Mouse (Mus musculus): ENCODE results near the gene Fabp6. TPM values are rescaled to one million over a fixed set of nuclear protein-coding genes. Genes with fewer than 3 reads are reported as not detected.
A peak's percentile ranks its signal among the peaks of the same experiment; 100 is the strongest.

Gene Fabp6
- total RNA-seq, 1 experiment from 2014 or later: not detected

DNA sequence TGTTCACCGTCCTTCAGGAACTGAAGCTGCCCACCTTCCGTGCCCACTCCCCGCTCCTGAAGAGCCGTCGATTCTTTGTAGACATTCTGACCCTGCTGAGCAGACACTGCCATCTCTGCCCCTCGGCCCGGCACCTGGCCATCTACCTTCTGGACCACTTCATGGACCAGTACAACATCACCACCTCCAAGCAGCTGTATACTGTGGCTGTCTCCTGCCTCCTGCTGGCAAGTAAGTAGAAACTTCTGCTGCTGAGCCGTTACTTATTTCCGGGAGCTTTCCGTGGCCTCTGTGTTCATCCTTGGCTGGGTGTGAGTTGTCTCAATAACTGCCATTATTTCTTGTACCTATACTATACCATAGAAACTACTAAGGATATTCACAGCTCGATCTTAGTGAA, 44.8 kb downstream of the Fabp6 start:
- no peak for ATAC-seq (ENCODE audit: extremely low read depth, insufficient number of reproducible peaks, low FRiP score, poor library complexity, severe bottlenecking)

DNA sequence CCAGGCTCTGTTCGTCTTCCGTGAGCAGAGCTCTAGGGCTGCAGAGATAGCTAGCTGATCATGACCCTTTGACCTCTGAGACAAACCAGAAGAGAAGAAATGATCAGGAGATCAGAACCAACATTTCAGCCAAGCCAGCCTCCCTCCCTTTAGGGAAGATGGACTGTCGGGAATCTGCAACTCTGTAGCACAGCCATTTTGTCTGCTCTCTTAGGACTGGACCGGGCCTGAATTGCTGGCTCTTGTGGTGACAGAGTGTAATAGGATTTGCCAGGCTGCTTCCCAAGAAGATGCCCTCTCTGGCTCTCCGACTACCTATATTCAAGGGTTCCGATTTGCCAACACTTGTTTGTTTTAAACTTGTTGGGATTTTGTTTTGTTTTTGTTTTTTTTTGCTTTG, 48.7 kb downstream of the Fabp6 start:
- ATAC-seq (ENCODE audit: extremely low read depth, insufficient number of reproducible peaks, low FRiP score, poor library complexity, severe bottlenecking): no peak

DNA sequence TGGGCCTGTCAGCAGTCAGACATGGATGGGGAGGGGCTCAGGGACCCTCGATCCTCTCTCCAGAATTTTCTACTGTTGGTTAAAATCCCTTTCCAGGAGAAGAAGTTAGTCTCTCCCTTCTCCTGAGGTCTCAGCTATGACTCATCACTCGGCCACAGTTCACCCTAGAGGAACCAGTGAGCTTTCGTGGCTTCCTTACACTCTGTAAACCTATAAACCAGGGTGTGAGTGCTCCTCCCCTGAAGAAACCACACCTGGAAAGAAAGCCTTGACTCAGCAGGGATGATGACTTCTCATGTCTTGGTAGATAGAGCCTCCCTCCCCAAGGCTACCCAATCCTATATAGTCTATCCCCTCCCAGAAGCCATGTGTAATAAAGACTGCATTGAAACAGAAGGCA, 49.6 kb downstream of the Fabp6 start:
- ATAC-seq (ENCODE audit: extremely low read depth, insufficient number of reproducible peaks, low FRiP score, poor library complexity, severe bottlenecking): 0 out of 2 replicates have a peak, but pooled peaks have one; percentile 23

DNA sequence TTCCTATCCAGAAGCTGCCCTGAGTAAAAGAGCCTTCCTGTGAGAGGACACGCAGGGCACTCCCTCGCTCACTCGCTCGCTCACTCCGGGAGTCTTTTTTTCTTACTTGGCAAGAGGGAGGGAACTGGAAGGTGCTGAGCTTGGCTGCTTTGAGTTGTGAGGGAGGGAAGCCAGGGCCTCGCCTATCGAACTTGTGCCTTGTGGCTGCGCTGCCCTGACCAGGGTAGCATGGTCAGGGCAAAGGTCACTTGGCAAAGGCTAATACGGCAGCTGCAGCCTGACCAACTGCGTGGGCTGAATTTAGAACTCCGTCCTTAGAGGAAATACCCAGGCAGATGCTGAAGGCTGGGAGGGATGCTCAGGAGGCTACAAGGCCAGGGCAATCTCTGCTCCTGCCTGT, 51.6 kb downstream of the Fabp6 start:
- no peak for ATAC-seq (ENCODE audit: extremely low read depth, insufficient number of reproducible peaks, low FRiP score, poor library complexity, severe bottlenecking)

DNA sequence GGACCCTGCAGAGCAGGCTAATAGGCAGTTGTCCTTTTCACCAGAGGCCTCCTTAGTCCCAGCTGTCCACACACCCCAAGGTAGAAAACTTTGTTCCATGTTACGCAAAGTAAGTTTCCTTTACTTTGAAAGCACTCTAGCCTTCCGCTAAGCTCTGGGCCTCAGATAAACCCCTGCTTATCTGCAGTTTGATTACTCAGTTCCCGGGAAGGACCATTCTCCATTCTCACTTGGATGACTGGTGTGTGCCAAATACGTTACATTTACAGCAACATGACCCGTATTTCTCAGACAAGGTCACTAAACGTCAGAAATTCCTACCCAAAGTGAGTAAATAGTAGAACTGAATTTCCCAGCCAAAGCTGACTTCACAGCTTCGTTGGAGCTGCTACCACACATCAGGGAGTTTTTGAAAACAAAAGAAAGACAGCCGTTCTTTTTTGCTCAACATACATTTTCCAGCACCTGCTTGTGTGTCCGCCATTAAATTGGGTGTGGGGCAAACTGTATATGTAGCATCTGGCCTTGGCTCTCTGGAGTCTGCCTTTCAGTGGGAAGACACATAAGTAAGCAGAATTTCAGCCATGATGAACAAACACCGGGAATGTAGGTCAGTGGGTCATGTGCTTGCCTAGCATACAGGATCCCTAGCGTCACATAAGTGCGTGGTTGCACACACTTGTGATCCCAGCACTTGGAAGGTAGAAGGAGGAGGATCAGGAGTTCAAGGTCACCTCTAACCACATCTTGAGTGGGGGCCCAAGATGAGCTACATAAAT, 52.5 kb downstream of the Fabp6 start:
- ATAC-seq (ENCODE audit: extremely low read depth, insufficient number of reproducible peaks, low FRiP score, poor library complexity, severe bottlenecking): no peak

DNA sequence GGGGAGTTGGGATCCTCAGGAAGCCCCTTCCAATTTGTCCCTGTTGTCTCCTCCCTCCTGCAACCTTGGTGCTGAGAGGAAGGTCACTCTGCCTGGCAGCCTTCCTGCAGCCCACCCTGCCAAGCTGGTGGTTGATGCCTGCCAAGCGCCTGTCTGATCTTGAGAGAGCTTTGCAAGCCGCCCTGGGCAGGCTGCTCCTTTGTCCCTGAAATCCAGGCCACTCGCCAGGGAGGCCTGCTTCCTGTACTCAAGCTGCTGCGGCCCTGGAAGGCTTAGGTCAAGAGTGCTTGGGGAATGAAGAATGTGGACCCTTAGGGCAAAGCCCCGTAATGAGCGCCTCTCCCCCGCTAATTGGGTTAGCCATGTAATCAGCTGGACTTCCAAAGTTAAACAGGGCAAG, 53.2 kb downstream of the Fabp6 start:
- no peak for ATAC-seq (ENCODE audit: extremely low read depth, insufficient number of reproducible peaks, low FRiP score, poor library complexity, severe bottlenecking)

DNA sequence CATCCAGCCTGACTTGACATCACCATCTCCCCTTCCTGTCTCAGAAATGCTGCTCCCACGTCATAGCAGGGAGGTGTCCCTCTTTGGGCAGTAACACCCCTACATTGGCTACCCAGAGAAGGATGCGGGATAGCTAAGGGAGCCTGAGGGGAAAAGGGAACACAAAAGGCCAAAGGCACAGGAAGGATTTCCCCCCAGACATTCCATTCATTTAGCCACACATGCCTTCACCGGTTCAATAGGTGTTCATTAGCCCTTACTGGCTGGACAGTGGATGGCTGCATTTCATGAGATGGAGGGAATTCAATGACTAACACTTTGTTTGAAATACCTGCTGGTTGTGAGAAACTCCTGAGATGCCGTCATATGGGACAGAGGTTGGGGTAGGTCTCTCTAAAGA, 54.7 kb downstream of the Fabp6 start:
- ATAC-seq (ENCODE audit: extremely low read depth, insufficient number of reproducible peaks, low FRiP score, poor library complexity, severe bottlenecking): no peak

Other genes with a start within 250 kb of the Fabp6 start
- gene Pttg1, start 175.3 kb downstream of the Fabp6 start, total RNA-seq (2017): 121 and 154 TPM in 2 replicates
- gene Slu7, start 167.8 kb downstream of the Fabp6 start, total RNA-seq (2017): 131 and 142 TPM in 2 replicates
- not detected in 2 replicates for gene C1qtnf2, start 127.3 kb downstream of the Fabp6 start, total RNA-seq (2017)
- gene Ccnjl, start 72.8 kb downstream of the Fabp6 start, total RNA-seq (2017): not detected in 2 replicates
- 0.35 TPM in 1 of 2 replicates, not detected in the other for gene 4933415A04Rik, start 14.5 kb downstream of the Fabp6 start, total RNA-seq (2017)
- 54.6 and 54.9 TPM in 2 replicates for gene Pwwp2a, start 80.5 kb upstream of the Fabp6 start, total RNA-seq (2017)
- gene Ttc1, start 146.5 kb upstream of the Fabp6 start, total RNA-seq (2017): 32.8 and 48.5 TPM in 2 replicates

Measured in neutrophil, adult 5-6 weeks (primary cell).